Mouse (Mus musculus) lung, adult 18-20 months (tissue): ENCODE data around the gene Pygo2.

ENCODE experiments used
- DNase-seq, 2 experiments: peaks; one replicate each; pipeline ENCODE4 v3.0.0; 2022; ENCODE audit warnings: mixed read lengths in 2 of 2

The Pygo2 gene

DNA sequence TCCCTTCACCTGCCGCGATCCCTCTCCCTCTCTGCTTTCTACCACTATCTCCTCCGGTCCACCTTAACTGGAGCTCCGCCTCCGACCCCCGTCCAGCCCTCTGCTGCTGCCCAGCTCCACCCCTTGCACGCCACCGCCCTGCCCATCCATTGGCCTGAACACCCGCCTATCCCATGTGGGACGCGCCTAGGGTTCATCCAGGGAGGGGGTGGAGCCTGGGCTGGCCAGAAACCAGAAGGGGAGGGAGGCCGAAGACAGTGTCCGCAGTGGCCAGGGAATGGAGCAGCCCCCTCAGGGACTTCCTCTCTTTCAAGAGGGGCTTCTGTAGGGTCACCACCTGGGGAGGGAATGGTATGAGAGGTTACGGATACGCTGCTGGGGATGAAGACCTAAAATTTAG lies 36.4 kb upstream of the Pygo2 start:
- peak; percentile 99 to 100 for DNase-seq

DNA sequence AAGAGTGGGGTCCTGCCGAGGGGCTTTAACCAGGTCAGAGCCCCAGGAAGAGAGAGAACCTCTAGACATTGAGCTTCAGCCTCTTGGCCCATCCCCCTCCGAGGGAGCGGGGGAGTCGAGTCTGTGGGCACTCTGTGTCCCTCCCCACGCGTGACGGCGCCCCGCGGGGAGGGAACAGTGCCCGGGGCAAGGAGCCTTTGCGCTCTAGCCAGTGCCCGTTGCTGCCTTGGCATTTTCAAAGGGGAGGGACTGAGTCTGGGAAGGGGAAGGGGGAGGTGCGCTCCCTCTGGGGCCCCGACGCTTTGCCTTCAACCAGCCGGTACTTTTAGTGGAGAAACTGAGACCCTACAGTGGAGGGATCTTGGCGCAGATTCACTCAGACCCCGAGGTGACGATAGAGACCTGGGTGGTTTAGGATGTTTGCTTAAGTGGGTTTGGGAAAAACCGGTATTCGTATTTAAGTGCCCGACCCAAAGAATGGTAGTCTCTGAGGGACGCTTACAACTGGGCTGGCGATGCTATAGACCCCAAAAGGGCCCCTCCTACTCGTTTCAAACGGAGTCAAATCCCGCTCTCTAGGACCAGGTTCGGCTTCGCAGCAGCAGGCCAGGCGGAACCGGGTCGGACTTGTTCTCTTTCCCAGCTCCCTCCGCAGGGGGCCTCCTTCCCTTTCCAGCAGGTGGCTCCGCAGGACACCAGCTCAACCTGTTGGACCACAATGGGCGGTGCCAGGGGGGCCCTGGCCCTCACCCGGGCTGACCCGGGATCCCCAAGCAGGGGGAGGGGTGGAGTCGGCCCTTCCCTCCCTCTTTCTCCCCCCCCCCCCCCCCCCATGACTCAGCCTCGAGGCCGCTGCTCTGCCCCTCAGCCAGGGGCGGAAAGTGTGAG lies 35.8 kb upstream of the Pygo2 start, which contains the start of gene Zbtb7b:
Zbtb7b (minus strand) TSS at position 771 of the 888 bp plus-strand sequence.
- peak; percentile 90 to 94 for DNase-seq

DNA sequence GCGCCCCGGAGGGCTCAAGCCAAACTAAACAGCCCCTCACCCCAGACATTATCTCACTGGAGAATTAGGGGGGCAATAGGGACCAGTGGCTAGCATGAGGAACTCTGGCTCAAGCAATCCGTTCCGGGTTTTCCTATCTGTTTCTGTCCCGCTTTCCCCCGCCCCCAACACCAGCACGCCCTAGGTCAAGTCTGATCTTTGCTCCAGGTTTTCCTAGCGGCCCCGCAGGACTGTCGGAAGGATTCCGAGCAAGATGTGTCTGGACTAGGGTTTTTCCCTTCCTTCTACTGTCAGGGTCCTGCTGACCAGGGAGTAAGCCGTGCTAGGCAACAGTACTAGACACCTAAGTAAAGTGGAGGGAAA lies 35.1 kb upstream of the Pygo2 start:
- DNase-seq: peak; percentile 89 to 90

- DNase-seq: no peak
Observed at GRCm38 (mm10) chr3:89395419-89395805, 34.6 kb upstream of the Pygo2 start.

- DNase-seq: peak; percentile 74 to 77
Observed at GRCm38 (mm10) chr3:89395806-89396653, 34.0 kb upstream of the Pygo2 start.

- DNase-seq: no peak
Observed at GRCm38 (mm10) chr3:89396654-89397005, 33.4 kb upstream of the Pygo2 start.

DNA sequence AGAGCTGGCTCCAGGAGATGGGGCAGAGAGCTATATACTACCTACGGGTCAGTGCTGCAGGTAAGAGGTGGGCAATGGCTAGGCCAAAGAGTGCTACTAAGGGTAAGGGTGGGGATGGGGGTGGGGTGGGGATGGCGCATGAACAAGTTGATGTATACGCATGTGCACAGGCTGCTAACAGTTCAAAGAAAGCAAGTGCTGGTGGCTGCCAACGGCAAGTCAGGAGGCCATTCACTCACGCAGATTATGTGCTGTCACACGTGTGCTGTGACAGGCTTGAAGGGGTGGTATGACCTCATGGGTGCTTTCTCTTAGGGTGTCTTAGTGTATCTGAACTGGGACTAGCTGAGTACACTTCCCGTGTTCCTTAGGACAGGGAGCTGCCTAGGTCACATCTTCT lies 28.7 kb upstream of the Pygo2 start:
- DNase-seq: no peak

GRCm38 (mm10) chr3:89402693-89403092 lies 27.3 kb upstream of the Pygo2 start, which contains the start of gene Lenep:
Lenep (minus strand) TSS chr3:89402793.
- DNase-seq: no peak

DNA sequence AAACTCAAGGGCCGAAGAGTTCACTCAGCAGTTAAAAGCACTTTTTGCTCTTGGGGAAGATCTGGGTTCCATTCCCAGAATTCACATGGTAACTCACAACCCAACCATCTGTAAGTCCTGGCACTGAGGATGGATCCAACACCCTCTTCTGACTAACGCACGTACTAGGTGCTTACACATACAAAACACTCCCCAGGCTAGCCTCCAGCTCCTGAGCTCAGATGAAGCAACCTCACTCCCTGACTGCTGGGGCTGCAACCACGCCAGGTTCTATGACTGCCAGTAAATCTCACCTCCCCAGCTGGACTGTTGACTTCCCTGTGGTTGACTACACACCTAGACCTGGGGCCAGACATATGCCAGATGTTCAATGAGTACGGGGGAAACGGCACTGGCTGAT lies 23.1 kb upstream of the Pygo2 start:
- DNase-seq: no peak

DNA sequence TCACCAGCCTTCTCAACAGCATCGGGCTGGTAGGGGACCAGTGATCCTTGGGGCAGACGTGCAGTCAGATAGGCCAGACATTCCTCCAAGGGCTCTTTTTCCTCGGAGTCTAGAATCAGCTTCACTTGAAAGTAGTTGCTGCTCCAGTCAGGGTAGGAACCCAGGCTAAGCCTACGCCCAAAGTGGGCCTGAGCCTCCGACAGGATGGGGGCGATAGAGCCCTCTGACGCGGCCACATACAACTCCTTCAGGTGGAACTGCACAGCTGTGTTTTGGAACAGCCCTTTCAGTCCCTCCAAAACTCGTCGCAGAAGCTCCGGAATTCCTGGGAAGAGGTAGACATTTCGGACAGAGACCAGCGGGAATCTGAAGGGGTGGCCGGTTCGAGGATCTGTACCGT lies 21.6 kb upstream of the Pygo2 start:
- no peak for DNase-seq

DNA sequence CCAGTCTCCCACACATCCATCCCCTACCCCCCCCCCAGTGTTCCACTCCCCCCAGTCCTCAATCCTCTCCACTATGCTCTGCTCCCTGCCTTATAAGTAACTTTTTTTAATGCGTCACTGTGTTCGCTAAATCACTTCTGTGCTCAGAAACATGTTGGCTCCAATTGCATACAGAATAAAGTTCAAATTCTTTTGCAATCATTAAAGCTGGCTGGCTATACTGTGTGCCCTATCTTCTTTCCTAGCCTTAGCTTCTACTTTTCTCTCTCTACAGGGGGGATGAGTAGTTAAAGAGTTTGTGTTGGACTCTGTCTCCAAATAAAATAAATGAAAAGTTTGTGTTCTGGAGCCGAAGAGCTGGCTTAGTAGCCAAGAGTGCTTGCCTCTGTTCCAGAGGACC lies 20.3 kb upstream of the Pygo2 start:
- DNase-seq: no peak

- DNase-seq: no peak
Observed at GRCm38 (mm10) chr3:89410864-89411263, 19.1 kb upstream of the Pygo2 start.

GRCm38 (mm10) chr3:89411490-89412393 lies 18.3 kb upstream of the Pygo2 start, which contains the start of gene Flad1:
Flad1 (minus strand) TSS chr3:89411870.
- peak; percentile 99 for DNase-seq

DNA sequence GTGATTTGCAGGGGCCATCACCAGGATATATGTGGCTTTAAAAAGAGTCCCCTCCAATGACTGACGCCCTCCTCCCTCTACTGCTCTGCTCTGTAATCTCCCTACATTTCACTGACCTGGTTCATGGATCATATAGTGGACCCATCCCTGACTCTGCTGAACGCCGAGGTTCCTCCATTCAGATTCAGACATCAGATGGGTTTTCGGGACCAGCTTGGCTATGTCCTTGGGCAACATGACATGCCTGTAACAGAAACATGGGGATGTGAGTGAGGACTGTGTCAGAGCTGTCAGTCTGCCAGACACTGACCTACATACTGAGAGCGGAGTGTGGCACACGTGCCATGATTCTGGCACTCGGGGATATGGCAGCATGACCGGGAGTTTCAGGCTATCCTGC lies 13.9 kb upstream of the Pygo2 start:
- no peak for DNase-seq

- no peak for DNase-seq
Observed at GRCm38 (mm10) chr3:89417131-89417530, 12.9 kb upstream of the Pygo2 start.

DNA sequence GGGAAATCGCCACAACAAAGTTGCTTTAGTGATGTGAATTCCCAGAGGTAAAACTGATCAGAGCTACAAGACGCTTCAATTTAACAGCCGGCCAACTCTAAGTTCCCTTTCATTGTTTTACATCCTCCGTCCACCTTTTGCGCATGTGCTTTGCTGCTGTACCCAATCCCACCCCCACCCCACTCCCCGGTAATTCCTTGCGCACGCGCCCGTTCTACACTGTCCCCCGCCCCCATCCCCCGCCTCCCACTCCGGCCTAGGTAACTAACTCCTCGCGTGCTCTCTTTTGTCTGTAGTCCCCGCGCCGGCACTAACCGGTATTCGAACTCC lies 12.2 kb upstream of the Pygo2 start:
- no peak for DNase-seq

- DNase-seq: peak; percentile 98
Observed at GRCm38 (mm10) chr3:89418170-89418860, 11.7 kb upstream of the Pygo2 start, which contains the start of the genes Cks1b and Shc1. Cks1b (minus strand) TSS chr3:89418383. Shc1 (plus strand) TSS chr3:89418443.

DNA sequence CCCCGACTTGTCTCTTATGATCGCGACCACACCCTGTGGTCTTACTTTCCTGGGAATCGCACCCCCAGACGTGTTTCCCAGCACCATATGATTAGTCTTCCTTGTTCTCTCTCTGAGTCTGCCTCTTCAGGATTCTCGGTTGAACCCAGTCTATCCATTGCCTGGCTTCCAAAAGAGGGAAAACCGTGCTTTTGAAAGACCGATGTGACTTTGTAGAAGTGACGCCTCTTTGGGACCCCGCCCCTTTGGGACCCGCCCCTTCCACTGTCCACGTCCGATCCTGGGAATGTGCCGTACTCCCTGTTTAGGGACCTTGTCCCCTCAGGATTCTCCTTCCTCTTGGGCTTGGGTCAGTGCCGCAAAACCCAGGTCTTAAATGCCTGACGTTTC lies 11.2 kb upstream of the Pygo2 start:
- DNase-seq: peak; percentile 81 to 90

GRCm38 (mm10) chr3:89419571-89419970 lies 10.4 kb upstream of the Pygo2 start:
- DNase-seq: peak; percentile 82 to 89

DNA sequence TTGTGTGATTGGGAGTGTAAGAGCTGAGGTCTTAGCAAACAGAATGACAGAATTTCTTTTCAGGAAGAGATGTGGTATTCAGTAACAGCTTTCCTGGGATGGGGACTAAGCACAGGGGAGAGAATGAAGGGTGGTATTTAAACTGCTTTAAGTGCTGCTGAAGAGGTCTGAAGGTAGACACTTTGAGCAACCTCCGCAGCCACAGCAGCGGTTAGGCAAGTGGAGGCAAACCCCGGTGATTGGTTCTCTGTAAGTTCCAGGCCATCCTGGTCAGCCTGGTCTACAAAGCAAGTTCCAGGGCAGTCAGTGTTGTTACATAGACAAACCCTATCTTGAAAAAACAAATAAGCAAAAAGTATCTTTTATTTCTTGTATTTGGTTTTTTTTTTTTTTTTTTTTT lies 10.0 kb upstream of the Pygo2 start:
- peak; percentile 46 to 65 for DNase-seq

GRCm38 (mm10) chr3:89420421-89420820 lies 9.6 kb upstream of the Pygo2 start:
- DNase-seq: no peak
